Mouse (Mus musculus) induced T-regulatory cell, adult 2 months (primary cell): ENCODE measurements at regions not wholly inside any gene's neighbourhood (a gene's known extent, or its start where the extent isn't known, plus 50 kb on each side); places are given as distances from the start of the nearest gene placed in this dataset.
"Not testable (repeated sequence)": the region's sequence is repeated elsewhere in the genome, so short reads cannot be mapped to it uniquely, and the experiment has no call there.

Experiments used
- DNase-seq: peaks from one replicate; pipeline ENCODE4 v3.0.0-alpha.2; 2012; ENCODE audit warnings: low read depth

GRCm38 (mm10) chr14:33691690-33692089, 102.7 kb downstream of the Ptpn20 start:
- DNase-seq = no peak

- DNase-seq = no peak
Measured at GRCm38 (mm10) chr14:33694224-33694623, 105.2 kb downstream of the Ptpn20 start.

GRCm38 (mm10) chr14:33695362-33695982, 106.5 kb downstream of the Ptpn20 start:
- DNase-seq = peak; percentile 11

- no peak for DNase-seq
Measured at GRCm38 (mm10) chr14:33696817-33697216, 107.8 kb downstream of the Ptpn20 start.

- DNase-seq = no peak
Measured at GRCm38 (mm10) chr14:33699777-33700438, 110.9 kb downstream of the Ptpn20 start.

- DNase-seq = no peak
Measured at GRCm38 (mm10) chr14:33707661-33708297, 118.8 kb downstream of the Ptpn20 start.

GRCm38 (mm10) chr14:33708298-33708665, 119.3 kb downstream of the Ptpn20 start:
- DNase-seq = no peak

- no peak for DNase-seq
Measured at GRCm38 (mm10) chr14:33712458-33712857, 123.5 kb downstream of the Ptpn20 start.

- no peak for DNase-seq
Measured at GRCm38 (mm10) chr14:33719651-33720050, 130.6 kb downstream of the Ptpn20 start.

- DNase-seq = not testable (repeated sequence)
Measured at GRCm38 (mm10) chr14:33722379-33723145, 133.6 kb downstream of the Ptpn20 start.

GRCm38 (mm10) chr14:33726500-33726899, 137.5 kb downstream of the Ptpn20 start:
- DNase-seq = no peak

GRCm38 (mm10) chr14:33729115-33729884, 140.3 kb downstream of the Ptpn20 start:
- no peak for DNase-seq

GRCm38 (mm10) chr14:33732698-33733097, 143.7 kb downstream of the Ptpn20 start:
- DNase-seq = no peak

- DNase-seq = no peak
Measured at GRCm38 (mm10) chr14:33734446-33735043, 145.5 kb downstream of the Ptpn20 start.

GRCm38 (mm10) chr14:33735653-33736052, 146.6 kb downstream of the Ptpn20 start:
- no peak for DNase-seq

- no peak for DNase-seq
Measured at GRCm38 (mm10) chr14:33746181-33746580, 157.2 kb downstream of the Ptpn20 start.

GRCm38 (mm10) chr14:33759656-33760055, 163.7 kb upstream of the Gdf10 start:
- no peak for DNase-seq

GRCm38 (mm10) chr14:33763641-33764046, 159.7 kb upstream of the Gdf10 start:
- no peak for DNase-seq

- DNase-seq = no peak
Measured at GRCm38 (mm10) chr14:33765767-33766166, 157.6 kb upstream of the Gdf10 start.

GRCm38 (mm10) chr14:33772374-33772773, 151.0 kb upstream of the Gdf10 start:
- no peak for DNase-seq

GRCm38 (mm10) chr14:33789556-33789955, 133.8 kb upstream of the Gdf10 start:
- DNase-seq = no peak
